ENCODE assay signal across 21 mouse cellular contexts in genomic region chr17:77099040-77099589, GRCm38 (mm10).
A peak's percentile ranks its signal among the peaks of the same experiment; 100 is the strongest.
DNase-seq lines count a peak whose midpoint lies in the region; ATAC-seq and TF ChIP-seq lines count a peak whose summit lies in the region.
"Had no signal": no experiment of that assay in that cellular context is flagged by ENCODE, and none has a peak within 500 bp of the region (broad histone marks: within the 10 kb centered on the region; RNA-seq: fewer than 3 reads in every experiment).

No protein-coding gene starts in this region.

- intact Hi-C loops in heart, postnatal 10 days (cut with DNase I), result no loop called here

- no peak overlapping the region for H3K4me2 ChIP-seq in midbrain, embryonic 11.5 days
- H3K4me2 ChIP-seq in midbrain, postnatal 0 days (ENCODE audit: low read depth, low read length, poor library complexity, severe bottlenecking), result no peak overlapping the region
- H3K4me2 ChIP-seq in forebrain, embryonic 14.5 days (ENCODE audit: low read length), result no peak overlapping the region
- no peak overlapping the region for H3K4me2 ChIP-seq in midbrain, embryonic 14.5 days (ENCODE audit: low read length)
- H3K4me2 ChIP-seq: heart, embryonic 13.5 days; hindbrain, embryonic 12.5 days had no signal

- H3K9me3 ChIP-seq in midbrain, embryonic 11.5 days (ENCODE audit: control insufficient read depth, low read length), result no peaks in the 10 kb centered on the region
- no peaks in the 10 kb centered on the region for H3K9me3 ChIP-seq in midbrain, postnatal 0 days (ENCODE audit: low read length)
- no peaks in the 10 kb centered on the region for H3K9me3 ChIP-seq in forebrain, embryonic 14.5 days (replicated peaks; ENCODE audit: control insufficient read depth, low read length)
- H3K9me3 ChIP-seq in midbrain, embryonic 14.5 days (ENCODE audit: control insufficient read depth, low read length), result no peaks in the 10 kb centered on the region
- H3K9me3 ChIP-seq: heart, embryonic 13.5 days; hindbrain, embryonic 12.5 days had no signal

- no peaks in the 10 kb centered on the region for H3K27me3 ChIP-seq in midbrain, embryonic 11.5 days (ENCODE audit: control insufficient read depth, insufficient read depth, low read length)
- no peaks in the 10 kb centered on the region for H3K27me3 ChIP-seq in midbrain, postnatal 0 days (ENCODE audit: insufficient read depth, low read length)
- no peaks in the 10 kb centered on the region for H3K27me3 ChIP-seq in forebrain, embryonic 14.5 days (replicated peaks; ENCODE audit: control insufficient read depth, insufficient read depth, low read length)
- no peaks in the 10 kb centered on the region for H3K27me3 ChIP-seq in midbrain, embryonic 14.5 days (ENCODE audit: control insufficient read depth, insufficient read depth, low read length)
- H3K27me3 ChIP-seq: CH12.LX; heart, embryonic 13.5 days; hindbrain, embryonic 12.5 days; Patski had no signal

- no peaks in the 10 kb centered on the region for H3K36me3 ChIP-seq in midbrain, embryonic 11.5 days (ENCODE audit: control insufficient read depth, insufficient read depth, low read length)
- no peaks in the 10 kb centered on the region for H3K36me3 ChIP-seq in midbrain, postnatal 0 days (ENCODE audit: insufficient read depth, low read length)
- H3K36me3 ChIP-seq in forebrain, embryonic 14.5 days (ENCODE audit: control insufficient read depth, insufficient read depth, low read length), result no peaks in the 10 kb centered on the region
- H3K36me3 ChIP-seq in midbrain, embryonic 14.5 days (ENCODE audit: control insufficient read depth, insufficient read depth, low read length), result no peaks in the 10 kb centered on the region
- H3K36me3 ChIP-seq: heart, embryonic 13.5 days; hindbrain, embryonic 12.5 days had no signal

- TF ChIP-seq CTCF in midbrain, postnatal 0 days (IDR thresholded peaks at IDR 0.05), result no peak

- 0 out of 2 replicates have a peak, but pooled peaks have one; percentile 40 for ATAC-seq in midbrain, embryonic 11.5 days (ENCODE audit: low FRiP score)
- no peak for ATAC-seq in midbrain, postnatal 0 days (ENCODE audit: low FRiP score)
- peak; percentile 78; the same call in 1 of the 2 replicates for ATAC-seq in forebrain, embryonic 14.5 days
- no peak for ATAC-seq in midbrain, embryonic 14.5 days (ENCODE audit: low FRiP score, low TSS enrichment)
- ATAC-seq: activated CD4-positive, CD25-positive, alpha-beta regulatory T cell, adult 4 months; hindbrain, embryonic 16.5 days; inflammation-experienced regulatory T-cells, adult 6 months; Patski had no signal

- 39% methylated on average over 3 of the region's 3 CpGs for whole genome bisulfite sequencing in midbrain, embryonic 11.5 days
- WGBS in midbrain, postnatal 0 days, result 30% methylated on average over 3 of the region's 3 CpGs
- 28% methylated on average over 3 of the region's 3 CpGs for WGBS in forebrain, embryonic 14.5 days
- WGBS in midbrain, embryonic 14.5 days, result 34% methylated on average over 3 of the region's 3 CpGs

- DNase-seq in midbrain, embryonic 11.5 days (ENCODE audit: low spot score, missing footprints), result no peak
- DNase-seq in midbrain, postnatal 0 days (ENCODE audit: low spot score), result no peak
- DNase-seq in forebrain, embryonic 14.5 days (ENCODE audit: low spot score), result peak; percentile 60
- peak; percentile 15 for DNase-seq in midbrain, embryonic 14.5 days
- DNase-seq in frontal cortex, postnatal 36 days (ENCODE audit: low spot score in 2 of 2), result no peak
- DNase-seq in heart, postnatal 10 days, result no peak
- no peak for DNase-seq in thymus, postnatal 25 days
- DNase-seq: adrenal gland, postnatal 14 days; cerebellum, adult 18-20 months; cerebellum, adult 9-11 months; cerebellum, postnatal 36 days; gastrocnemius, adult 2 months; gastrocnemius, postnatal 25 days; heart, postnatal 4 days had no signal

- no peaks in the 10 kb centered on the region for H3K4me1 ChIP-seq in midbrain, embryonic 11.5 days (ENCODE audit: control insufficient read depth, insufficient read depth, low read length)
- no peaks in the 10 kb centered on the region for H3K4me1 ChIP-seq in midbrain, postnatal 0 days (ENCODE audit: insufficient read depth, low read length)
- no peaks in the 10 kb centered on the region for H3K4me1 ChIP-seq in forebrain, embryonic 14.5 days (ENCODE audit: control insufficient read depth, insufficient read depth, low read length)
- no peaks in the 10 kb centered on the region for H3K4me1 ChIP-seq in midbrain, embryonic 14.5 days (ENCODE audit: control insufficient read depth, insufficient read depth, low read length)
- H3K4me1 ChIP-seq: heart, embryonic 13.5 days; hindbrain, embryonic 12.5 days had no signal

- no peak overlapping the region for H3K9ac ChIP-seq in midbrain, embryonic 11.5 days (ENCODE audit: low read length)
- H3K9ac ChIP-seq in midbrain, postnatal 0 days (replicated peaks; ENCODE audit: low read length, poor library complexity, severe bottlenecking), result no peak overlapping the region
- H3K9ac ChIP-seq in forebrain, embryonic 14.5 days (ENCODE audit: low read length), result no peak overlapping the region
- no peak overlapping the region for H3K9ac ChIP-seq in midbrain, embryonic 14.5 days (replicated peaks; ENCODE audit: low read length)
- H3K9ac ChIP-seq: heart, embryonic 13.5 days; hindbrain, embryonic 12.5 days had no signal

- H3K27ac ChIP-seq in midbrain, embryonic 11.5 days (ENCODE audit: low read depth, low read length), result no peak overlapping the region
- H3K27ac ChIP-seq in midbrain, postnatal 0 days (ENCODE audit: low read depth, low read length), result no peak overlapping the region
- H3K27ac ChIP-seq in forebrain, embryonic 14.5 days (ENCODE audit: low read depth, low read length), result no peak overlapping the region
- no peak overlapping the region for H3K27ac ChIP-seq in midbrain, embryonic 14.5 days (replicated peaks; ENCODE audit: low read depth, low read length)
- H3K27ac ChIP-seq: gastrocnemius, adult 2 months; heart, embryonic 13.5 days; hindbrain, embryonic 12.5 days had no signal

- H3K4me3 ChIP-seq in midbrain, embryonic 11.5 days (ENCODE audit: low read depth, low read length), result no peak overlapping the region
- H3K4me3 ChIP-seq in midbrain, postnatal 0 days (ENCODE audit: low read depth, low read length), result no peak overlapping the region
- H3K4me3 ChIP-seq in forebrain, embryonic 14.5 days (ENCODE audit: low read depth, low read length), result no peak overlapping the region
- no peak overlapping the region for H3K4me3 ChIP-seq in midbrain, embryonic 14.5 days (replicated peaks; ENCODE audit: low read depth, low read length)
- H3K4me3 ChIP-seq: gastrocnemius, adult 2 months; heart, embryonic 13.5 days; hindbrain, embryonic 12.5 days had no signal

Comparison
In these comparisons a context has a peak if more than half of its experiments do, and no peak if none do; other contexts are left out.
1. ATAC-seq: peak in midbrain, embryonic 11.5 days (single experiment) and forebrain, embryonic 14.5 days (single experiment); none in midbrain, postnatal 0 days (single experiment) and midbrain, embryonic 14.5 days (single experiment).
2. DNase-seq: peak in forebrain, embryonic 14.5 days (single experiment) and midbrain, embryonic 14.5 days (single experiment); none in midbrain, embryonic 11.5 days (single experiment), midbrain, postnatal 0 days (single experiment), frontal cortex, postnatal 36 days (0 of 2), heart, postnatal 10 days (0 of 2) and thymus, postnatal 25 days (single experiment).